Mouse (Mus musculus) midbrain, embryonic 10.5 days (tissue): ENCODE measurements around the gene Carns1. TPM values are rescaled to one million over a fixed set of nuclear protein-coding genes. Genes with fewer than 3 reads are reported as not detected.
"Not testable (repeated sequence)": the region's sequence is repeated elsewhere in the genome, so short reads cannot be mapped to it uniquely, and the experiment has no call there.

Experiments used
- DNase-seq: peaks from one replicate; pipeline ENCODE4 v3.0.0-alpha.2; 2017; ENCODE audit warnings: low spot score
- H3K27ac ChIP-seq: fragments of 300-500 bp; sonication (generic); replicated peaks from 2 replicates; pipeline ENCODE4 v1.5.1; 2016; ENCODE audit warnings: mild to moderate bottlenecking
- H3K27me3 ChIP-seq: fragments of 300-500 bp; sonication (generic); 2 replicates; pipeline ENCODE4 v1.6.1; 2016; ENCODE audit warnings: low read depth, mild to moderate bottlenecking; ENCODE audit not compliant: poor library complexity, severe bottlenecking
- H3K36me3 ChIP-seq: fragments of 300-500 bp; sonication (generic); 2 replicates; pipeline ENCODE4 v1.6.1; 2016; ENCODE audit warnings: mild to moderate bottlenecking, moderate library complexity
- H3K4me1 ChIP-seq: fragments of 300-500 bp; sonication (generic); 2 replicates; pipeline ENCODE4 v1.6.1; 2016
- H3K4me3 ChIP-seq: fragments of 300-500 bp; sonication (generic); 2 replicates; pipeline ENCODE4 v1.5.1; 2016; ENCODE audit warnings: mild to moderate bottlenecking, moderate library complexity
- H3K9me3 ChIP-seq: fragments of 300-500 bp; sonication (generic); replicated peaks from 2 replicates; pipeline ENCODE4 v1.6.1; 2016; ENCODE audit warnings: mild to moderate bottlenecking
- WGBS: fragments of 180-500 bp; shearing (Covaris S2); methylation state at CpG from one replicate; pipeline ENCODE4 v1.1.7; 2016; 5-methylcytosine and 5-hydroxymethylcytosine counted together
- polyA plus RNA-seq: library from polyadenylated mRNA; unstranded; fragments of >200 nt; fragmentation: Nextera tagmentation; extraction: Ambion mirVana; gene quantifications from 2 replicates; pipeline ENCODE4 v1.2.1, GENCODE M21; 2016

Gene Carns1
- polyA plus RNA-seq, 1 experiment from 2014 or later = 2.8 TPM

DNA sequence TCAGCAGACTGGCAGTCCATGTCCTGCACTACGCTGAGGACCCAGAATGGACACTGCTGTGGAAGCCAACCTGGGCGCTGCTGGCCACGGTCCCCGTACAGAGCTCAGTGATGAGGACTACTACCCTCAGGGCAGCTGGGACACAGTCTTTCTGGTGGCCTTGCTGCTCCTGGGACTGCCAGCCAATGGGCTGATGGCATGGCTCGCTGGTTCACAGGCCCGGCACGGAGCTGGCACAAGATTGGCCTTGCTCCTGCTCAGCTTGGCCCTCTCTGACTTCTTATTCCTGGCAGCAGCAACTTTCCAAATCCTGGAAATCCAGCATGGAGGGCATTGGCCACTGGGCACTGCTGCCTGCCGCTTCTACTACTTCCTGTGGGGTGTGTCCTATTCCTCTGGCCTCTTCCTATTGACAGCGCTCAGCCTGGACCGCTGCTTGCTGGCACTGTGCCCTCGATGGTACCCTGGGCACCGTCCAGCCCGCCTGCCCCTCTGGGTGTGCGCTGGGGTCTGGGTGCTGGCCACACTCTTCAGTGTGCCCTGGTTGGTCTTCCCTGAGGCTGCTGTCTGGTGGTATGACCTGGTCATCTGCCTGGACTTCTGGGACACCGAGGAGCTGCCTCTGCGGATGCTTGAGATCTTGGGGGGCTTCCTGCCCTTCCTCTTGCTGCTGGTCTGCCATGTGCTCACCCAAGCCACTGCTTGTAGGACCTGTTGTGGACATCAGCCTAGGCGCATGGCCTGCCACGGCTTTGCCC lies 32.7 kb downstream of the Carns1 start:
- peaks cover 6% of the 10 kb centered on the region; the same call in 1 of the 2 replicates for H3K9me3 ChIP-seq
- no peak overlapping the region; the same call in 1 of the 2 replicates for H3K27ac ChIP-seq
- no peaks in the 10 kb centered on the region for H3K36me3 ChIP-seq
- H3K27me3 ChIP-seq = no peaks in the 10 kb centered on the region
- no peak for DNase-seq
- WGBS = 93% methylated on average over 18 of the region's 18 CpGs
- H3K4me1 ChIP-seq = peaks cover 28% of the 10 kb centered on the region
- H3K4me3 ChIP-seq = no peak overlapping the region

DNA sequence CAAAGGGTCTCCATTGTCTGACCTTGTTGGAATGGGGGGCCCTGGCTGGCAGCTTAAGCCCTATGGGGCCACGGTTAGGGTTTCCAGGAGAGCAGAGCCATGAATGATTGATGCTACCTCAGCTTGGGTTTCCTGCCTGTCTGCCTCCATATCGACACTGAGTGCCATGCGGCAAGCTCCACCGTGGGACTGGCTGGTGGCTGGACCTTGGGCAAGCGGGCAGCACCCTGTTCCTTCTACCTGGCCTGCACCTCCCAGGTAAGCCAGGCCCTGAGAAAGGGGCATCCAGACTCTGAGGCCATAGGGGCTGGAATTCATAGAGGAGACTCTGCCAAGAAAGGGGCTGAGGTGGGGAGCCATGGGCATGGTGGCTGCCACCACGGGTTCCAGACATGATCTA lies 35.1 kb downstream of the Carns1 start:
- DNase-seq = no peak
- 0 out of 2 replicates have a peak overlapping the region, but pooled peaks have one; percentile 17 for H3K27ac ChIP-seq
- H3K9me3 ChIP-seq = no peaks in the 10 kb centered on the region
- WGBS = 87% methylated on average over 6 of the region's 6 CpGs
- peaks cover 23% of the 10 kb centered on the region for H3K4me1 ChIP-seq
- H3K27me3 ChIP-seq = no peaks in the 10 kb centered on the region
- no peaks in the 10 kb centered on the region for H3K36me3 ChIP-seq
- no peak overlapping the region for H3K4me3 ChIP-seq

DNA sequence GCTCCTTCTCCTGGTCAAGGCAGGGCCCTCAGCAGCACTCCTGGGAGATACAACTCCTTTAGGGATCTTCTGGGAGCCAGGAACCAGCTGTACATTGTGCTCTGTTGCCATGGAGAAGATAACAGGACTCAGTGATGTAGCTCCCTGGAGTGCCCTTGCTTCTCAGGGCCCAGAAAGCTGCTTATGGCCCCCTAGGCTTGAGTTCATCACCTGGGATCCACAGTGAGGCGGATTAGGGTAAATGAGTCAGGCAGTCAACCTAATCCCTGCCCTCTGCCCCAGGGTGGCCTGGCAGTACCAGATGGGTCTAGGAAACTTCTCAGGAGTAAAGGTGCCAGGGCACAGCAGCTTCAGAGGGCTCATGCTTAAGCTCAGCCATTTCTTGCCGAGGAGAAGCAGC lies 35.8 kb downstream of the Carns1 start, which contains the start of gene Gpr152:
Gpr152 (plus strand) TSS at position 342 of the 400 bp plus-strand sequence.
- Histone ChIP-seq H3K27me3 (no peaks in the 10 kb centered on the region), H3K36me3 (no peaks in the 10 kb centered on the region), H3K4me1 (peaks cover 23% of the 10 kb centered on the region), H3K27ac (peak within 1 kb of the TSS; percentile 65), H3K9me3 (no peaks in the 10 kb centered on the region), H3K4me3 (no peak within 1 kb of the TSS)
- WGBS = 65% methylated on average over 2 of the region's 2 CpGs
- no peak for DNase-seq

DNA sequence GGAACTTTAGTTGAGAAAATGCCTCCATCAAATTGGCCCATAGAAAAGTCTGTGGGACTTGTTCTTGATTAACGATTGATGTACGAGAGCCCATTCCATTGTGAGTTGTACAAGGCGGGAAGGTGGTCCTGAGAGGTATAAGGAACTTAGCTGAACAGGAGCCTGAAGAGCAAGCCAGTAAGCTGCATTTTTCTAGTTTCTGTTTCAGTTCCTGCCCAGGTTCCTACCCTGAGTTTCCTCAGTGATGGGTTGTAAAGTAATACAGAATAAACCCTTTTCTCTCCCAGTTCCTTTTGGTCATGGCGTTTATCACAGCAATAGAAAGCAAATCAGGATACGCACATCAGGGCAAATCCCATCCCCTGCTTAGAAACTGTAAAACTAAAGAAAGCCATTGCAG lies 37.4 kb downstream of the Carns1 start:
- H3K4me1 ChIP-seq = peaks cover 22% of the 10 kb centered on the region
- no peaks in the 10 kb centered on the region for H3K9me3 ChIP-seq
- no peak overlapping the region for H3K4me3 ChIP-seq
- 93% methylated on average over 5 of the region's 5 CpGs for WGBS
- H3K27me3 ChIP-seq = no peaks in the 10 kb centered on the region
- H3K27ac ChIP-seq = no peak overlapping the region
- H3K36me3 ChIP-seq = peaks cover 7% of the 10 kb centered on the region
- no peak for DNase-seq

DNA sequence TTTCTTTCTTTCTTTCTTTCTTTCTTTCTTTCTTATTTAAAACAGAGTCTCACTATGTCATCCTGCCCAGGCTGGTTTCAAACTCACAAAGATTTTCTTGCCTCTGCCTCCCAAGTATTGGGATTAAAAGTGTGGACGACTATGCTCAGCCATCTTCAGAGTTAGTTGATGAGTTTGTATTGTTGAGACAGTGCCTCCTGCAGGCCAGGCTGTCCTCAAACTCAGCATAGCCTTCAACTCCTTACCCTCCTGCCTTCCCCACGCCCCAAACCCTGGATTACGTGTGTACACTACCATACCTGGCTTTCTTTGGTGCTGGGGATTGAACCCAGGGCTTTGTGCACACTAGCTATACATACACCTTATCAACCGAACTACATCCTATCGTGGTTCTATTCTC lies 38.8 kb downstream of the Carns1 start:
- Histone ChIP-seq H3K36me3 (peaks cover 22% of the 10 kb centered on the region), H3K4me3 (no peak overlapping the region), H3K27me3 (no peaks in the 10 kb centered on the region), H3K9me3 (no peaks in the 10 kb centered on the region), H3K27ac (no peak overlapping the region), H3K4me1 (peaks cover 20% of the 10 kb centered on the region)
- 77% methylated on average over 5 of the region's 5 CpGs for WGBS
- DNase-seq = no peak

DNA sequence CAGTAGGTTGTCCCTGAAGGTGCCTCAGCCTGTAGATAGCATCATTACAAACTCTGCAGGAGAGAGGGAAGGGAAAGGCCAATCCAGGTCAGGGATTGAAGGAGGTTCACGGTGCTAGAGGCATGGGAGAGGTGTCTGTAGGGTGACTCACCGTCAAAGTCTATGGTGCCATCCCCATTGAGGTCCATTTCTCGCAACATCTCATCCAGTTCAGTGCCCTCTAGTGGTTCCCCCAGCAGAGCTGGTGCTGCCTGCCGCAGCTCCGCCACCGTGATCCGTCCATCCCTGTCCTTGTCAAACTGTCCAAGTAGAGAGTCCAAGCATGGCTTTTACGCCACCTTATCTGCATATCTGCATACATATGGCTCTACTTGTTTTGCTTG lies 39.3 kb downstream of the Carns1 start:
- H3K4me3 ChIP-seq, H3K27me3 ChIP-seq, DNase-seq, H3K9me3 ChIP-seq, H3K27ac ChIP-seq: not testable (repeated sequence)
- peaks cover 27% of the 10 kb centered on the region for H3K36me3 ChIP-seq
- H3K4me1 ChIP-seq = peaks cover 20% of the 10 kb centered on the region
- 36% methylated on average over 8 of the region's 8 CpGs for WGBS

DNA sequence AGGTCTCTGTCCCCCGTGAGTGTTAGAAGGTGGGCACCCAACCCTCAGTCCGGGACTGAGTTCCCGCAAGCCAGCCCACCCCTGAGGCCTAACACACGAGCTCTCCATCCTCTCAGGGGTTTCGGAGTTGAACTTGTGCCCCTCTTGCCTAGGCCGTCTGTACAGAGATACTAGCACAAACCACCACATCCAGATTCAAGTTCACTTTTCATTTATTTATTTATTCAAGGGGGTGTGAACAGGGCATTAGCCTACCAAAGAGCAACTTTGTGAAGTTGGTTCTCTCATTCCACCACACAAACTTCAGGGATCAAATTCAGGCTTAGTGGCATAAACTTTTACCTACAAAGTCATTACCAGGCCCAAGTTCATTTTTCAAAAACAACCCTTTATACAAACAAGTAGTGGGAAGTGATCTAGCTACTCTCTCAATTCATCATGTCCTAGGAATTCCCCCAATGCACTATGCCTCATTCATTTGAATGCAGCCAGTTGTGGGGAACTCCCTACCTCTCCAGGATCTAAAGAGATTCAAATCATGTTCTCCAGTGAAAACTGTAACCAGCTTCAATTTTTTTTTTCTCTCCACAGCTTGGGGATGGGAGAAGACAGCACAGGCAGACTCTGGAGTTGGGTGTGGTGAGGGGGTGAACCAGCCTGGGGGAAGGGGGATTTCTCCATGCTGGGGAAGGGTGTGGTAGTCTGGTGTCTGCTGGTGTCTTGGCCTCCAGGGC lies 39.9 kb downstream of the Carns1 start:
- H3K27me3 ChIP-seq, H3K9me3 ChIP-seq, DNase-seq, H3K27ac ChIP-seq, H3K4me3 ChIP-seq: not testable (repeated sequence)
- peaks cover 30% of the 10 kb centered on the region for H3K36me3 ChIP-seq
- WGBS = 76% methylated on average over 6 of the region's 6 CpGs
- peaks cover 19% of the 10 kb centered on the region for H3K4me1 ChIP-seq

DNA sequence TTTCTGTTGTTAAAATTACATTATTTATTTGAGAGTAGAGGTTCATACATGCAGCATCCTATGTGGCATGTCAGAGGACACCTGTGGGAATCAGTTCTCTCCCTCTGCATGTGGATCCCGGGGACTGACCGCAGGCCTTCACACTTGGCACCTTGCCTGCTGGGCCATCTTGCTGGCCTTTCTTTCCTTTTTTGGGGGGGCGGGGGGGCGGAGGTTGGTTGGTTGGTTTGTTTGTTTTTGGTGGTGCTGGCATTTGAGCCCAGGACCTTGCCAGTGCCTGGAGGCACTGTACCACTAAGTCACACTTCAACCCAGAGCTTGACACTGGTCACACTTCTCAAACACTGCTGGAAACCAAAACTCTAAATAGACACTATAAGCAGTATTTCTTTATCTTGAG lies 40.9 kb downstream of the Carns1 start:
- WGBS = 98% methylated on average over 4 of the region's 4 CpGs

DNA sequence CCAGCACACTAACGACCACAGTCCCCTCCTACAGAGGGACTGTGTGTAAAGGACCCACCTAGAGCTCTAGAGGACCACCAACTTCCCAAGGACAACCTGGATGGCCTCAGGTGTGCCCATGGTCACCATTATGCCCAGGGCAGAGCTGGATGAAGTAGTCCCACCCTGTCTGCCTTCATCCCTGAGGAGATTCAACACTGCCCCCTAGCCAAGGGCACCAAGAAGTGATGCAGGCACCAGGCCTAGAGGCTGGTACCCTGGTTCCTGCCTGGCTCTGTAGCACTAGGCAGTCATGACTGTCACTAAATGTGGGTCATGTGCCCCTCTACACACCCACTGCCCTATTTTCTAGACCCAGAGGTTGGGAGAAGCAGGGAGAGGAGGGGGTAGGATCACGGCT lies 43.5 kb downstream of the Carns1 start:
- Histone ChIP-seq H3K4me3 (no peak overlapping the region), H3K9me3 (no peaks in the 10 kb centered on the region), H3K27ac (no peak overlapping the region), H3K36me3 (peaks cover 61% of the 10 kb centered on the region), H3K4me1 (peaks cover 10% of the 10 kb centered on the region), H3K27me3 (no peaks in the 10 kb centered on the region)
- no peak for DNase-seq
- 83% methylated on average over 2 of the region's 2 CpGs for whole genome bisulfite sequencing

More for the DNA sequence above, 40.9 kb downstream of the Carns1 start:
- Histone ChIP-seq H3K27me3 (no peaks in the 10 kb centered on the region), H3K36me3 (peaks cover 41% of the 10 kb centered on the region), H3K4me1 (peaks cover 9% of the 10 kb centered on the region), H3K4me3 (no peak overlapping the region), H3K27ac (no peak overlapping the region), H3K9me3 (no peaks in the 10 kb centered on the region)
- DNase-seq = no peak

DNA sequence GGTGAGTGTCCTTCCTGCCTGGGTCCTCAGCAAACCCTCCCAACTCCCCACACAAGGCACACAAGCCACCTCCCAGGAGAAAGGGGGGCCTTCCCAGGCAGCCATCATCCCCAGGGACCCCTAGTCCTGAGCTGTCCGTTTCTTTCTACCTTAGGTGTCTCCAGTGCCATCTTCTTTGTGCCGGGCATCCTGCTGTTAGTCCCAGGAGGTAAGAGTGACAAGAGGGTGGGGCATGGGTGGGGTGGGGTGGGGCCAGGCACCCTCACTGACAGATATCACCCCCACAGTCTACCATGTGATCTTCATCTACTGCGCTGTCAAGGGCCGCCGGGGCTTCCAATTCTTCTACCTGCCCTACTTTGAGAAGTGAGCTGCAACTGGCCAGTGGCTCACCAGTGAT lies 44.2 kb downstream of the Carns1 start:
- Histone ChIP-seq H3K9me3 (no peaks in the 10 kb centered on the region), H3K36me3 (peaks cover 61% of the 10 kb centered on the region), H3K27ac (no peak overlapping the region), H3K4me3 (no peak overlapping the region), H3K4me1 (peaks cover 17% of the 10 kb centered on the region), H3K27me3 (no peaks in the 10 kb centered on the region)
- WGBS = 95% methylated on average over 5 of the region's 5 CpGs
- no peak for DNase-seq

DNA sequence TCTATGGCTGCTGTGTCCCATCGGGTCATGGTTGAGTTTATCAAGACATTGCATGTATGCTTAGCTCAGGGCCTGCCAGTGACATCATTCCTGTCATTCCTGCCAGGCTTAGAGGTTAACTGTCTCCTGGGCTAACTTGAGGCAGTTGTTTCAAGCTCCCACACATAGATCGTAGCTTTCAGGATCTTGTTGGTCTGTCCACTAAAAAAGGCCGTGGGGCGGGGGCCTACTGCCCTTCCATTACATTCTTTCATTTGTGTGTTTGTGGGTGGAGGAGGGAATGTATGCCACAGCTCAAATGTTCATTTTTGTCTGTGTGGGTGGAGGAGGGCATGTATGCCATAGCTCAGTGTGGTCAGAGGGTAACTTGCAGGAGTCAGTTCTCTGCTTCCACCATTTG lies 45.2 kb downstream of the Carns1 start:
- Histone ChIP-seq H3K27me3 (no peaks in the 10 kb centered on the region), H3K9me3 (no peaks in the 10 kb centered on the region), H3K4me1 (peaks cover 21% of the 10 kb centered on the region), H3K27ac (no peak overlapping the region), H3K36me3 (peaks cover 61% of the 10 kb centered on the region), H3K4me3 (no peak overlapping the region)
- WGBS = 90% methylated on average over 4 of the region's 4 CpGs
- no peak for DNase-seq

DNA sequence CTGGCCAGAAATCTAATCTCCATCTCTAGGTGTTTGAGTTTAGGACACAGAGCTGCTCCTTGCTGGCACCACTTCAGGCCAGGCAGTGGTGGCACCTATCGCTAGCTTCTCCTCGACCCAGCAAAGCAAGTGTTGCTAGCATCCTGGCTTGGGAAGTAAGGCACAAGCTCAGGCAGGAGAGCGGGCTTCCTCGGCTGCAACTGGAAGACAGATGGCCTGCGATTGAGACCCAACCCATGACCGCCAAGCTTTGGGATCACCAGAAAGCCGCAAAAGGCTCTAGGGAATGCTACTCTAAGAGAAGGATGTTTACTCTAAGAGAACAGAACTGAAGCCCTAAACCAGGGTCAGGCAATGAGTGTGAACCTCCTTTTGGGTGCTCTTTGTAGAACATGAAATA lies 45.8 kb downstream of the Carns1 start:
- Histone ChIP-seq H3K27me3 (no peaks in the 10 kb centered on the region), H3K4me3 (no peak overlapping the region), H3K36me3 (peaks cover 61% of the 10 kb centered on the region), H3K9me3 (no peaks in the 10 kb centered on the region), H3K27ac (no peak overlapping the region), H3K4me1 (peaks cover 22% of the 10 kb centered on the region)
- DNase-seq = no peak
- WGBS = 96% methylated on average over 7 of the region's 7 CpGs
